Mouse (Mus musculus): ENCODE results near the gene Rpl10a. TPM values are rescaled to one million over a fixed set of nuclear protein-coding genes. Genes with fewer than 3 reads are reported as not detected.

The Rpl10a gene
- polyA plus RNA-seq, 1 experiment from 2014 or later: 604 TPM

GRCm38 (mm10) chr17:28347327-28347726 is 19.1 kb downstream of the Rpl10a start:
- 0 out of 2 replicates have a peak overlapping the region, but pooled peaks have one; percentile 25 for H3K27ac ChIP-seq (ENCODE audit: low read length)

GRCm38 (mm10) chr17:28348211-28348610 is 19.9 kb downstream of the Rpl10a start:
- Histone ChIP-seq H3K9me3 (ENCODE audit: control insufficient read depth, low read length) (no peaks in the 10 kb centered on the region), H3K4me3 (ENCODE audit: low read length) (peak overlapping the region; percentile 89), H3K27me3 (replicated peaks; ENCODE audit: control insufficient read depth, insufficient read depth, low read length) (no peaks in the 10 kb centered on the region; the same call in 1 of the 2 replicates), H3K27ac (ENCODE audit: low read length) (peak overlapping the region; percentile 69), H3K36me3 (ENCODE audit: control insufficient read depth, insufficient read depth, low read length) (no peaks in the 10 kb centered on the region), H3K9ac (ENCODE audit: low read depth, low read length) (peak overlapping the region; percentile 96), H3K4me1 (ENCODE audit: control insufficient read depth, insufficient read depth, low read length) (peaks cover 72% of the 10 kb centered on the region), H3K4me2 (ENCODE audit: low read depth, low read length) (peak overlapping the region; percentile 92)
- 43% methylated on average over 6 of the region's 6 CpGs for WGBS
- no peak for ATAC-seq

More at GRCm38 (mm10) chr17:28347327-28347726, 19.1 kb downstream of the Rpl10a start:
- Histone ChIP-seq H3K27me3 (replicated peaks; ENCODE audit: control insufficient read depth, insufficient read depth, low read length) (no peaks in the 10 kb centered on the region; the same call in 1 of the 2 replicates), H3K4me3 (ENCODE audit: low read length) (no peak overlapping the region), H3K4me1 (ENCODE audit: control insufficient read depth, insufficient read depth, low read length) (peaks cover 76% of the 10 kb centered on the region), H3K4me2 (ENCODE audit: low read depth, low read length) (no peak overlapping the region), H3K9me3 (ENCODE audit: control insufficient read depth, low read length) (no peaks in the 10 kb centered on the region), H3K36me3 (ENCODE audit: control insufficient read depth, insufficient read depth, low read length) (no peaks in the 10 kb centered on the region), H3K9ac (ENCODE audit: low read depth, low read length) (no peak overlapping the region)
- 76% methylated on average over 10 of the region's 10 CpGs for whole genome bisulfite sequencing
- no peak for ATAC-seq

- Histone ChIP-seq H3K4me3 (ENCODE audit: low read length) (peak overlapping the region; percentile 89), H3K36me3 (ENCODE audit: control insufficient read depth, insufficient read depth, low read length) (no peaks in the 10 kb centered on the region), H3K27me3 (replicated peaks; ENCODE audit: control insufficient read depth, insufficient read depth, low read length) (no peaks in the 10 kb centered on the region; the same call in 1 of the 2 replicates), H3K9ac (ENCODE audit: low read depth, low read length) (peak overlapping the region; percentile 96), H3K4me2 (ENCODE audit: low read depth, low read length) (peak overlapping the region; percentile 92), H3K4me1 (ENCODE audit: control insufficient read depth, insufficient read depth, low read length) (peaks cover 60% of the 10 kb centered on the region), H3K27ac (ENCODE audit: low read length) (peak overlapping the region; percentile 99), H3K9me3 (ENCODE audit: control insufficient read depth, low read length) (no peaks in the 10 kb centered on the region)
- no peak for ATAC-seq
- WGBS: 11% methylated on average over 11 of the region's 13 CpGs
Observed at GRCm38 (mm10) chr17:28349264-28349880, 21.1 kb downstream of the Rpl10a start.

GRCm38 (mm10) chr17:28349901-28350465 is 21.7 kb downstream of the Rpl10a start:
- Histone ChIP-seq H3K9ac (ENCODE audit: low read depth, low read length) (peak overlapping the region; percentile 96), H3K27ac (ENCODE audit: low read length) (peak overlapping the region; percentile 99), H3K27me3 (replicated peaks; ENCODE audit: control insufficient read depth, insufficient read depth, low read length) (no peaks in the 10 kb centered on the region; the same call in 1 of the 2 replicates), H3K36me3 (ENCODE audit: control insufficient read depth, insufficient read depth, low read length) (no peaks in the 10 kb centered on the region), H3K4me2 (ENCODE audit: low read depth, low read length) (peak overlapping the region; percentile 92), H3K4me3 (ENCODE audit: low read length) (peak overlapping the region; percentile 89), H3K9me3 (ENCODE audit: control insufficient read depth, low read length) (no peaks in the 10 kb centered on the region), H3K4me1 (ENCODE audit: control insufficient read depth, insufficient read depth, low read length) (peaks cover 54% of the 10 kb centered on the region)
- peak; percentile 69 for ATAC-seq
- WGBS: under 1% methylated on average over 49 of the region's 54 CpGs

GRCm38 (mm10) chr17:28350466-28351352 is 22.4 kb downstream of the Rpl10a start, which contains the start of gene Tead3:
TSS of gene Tead3 (minus strand) at chr17:28350817.
- ATAC-seq: peak; percentile 88
- Histone ChIP-seq H3K9me3 (ENCODE audit: control insufficient read depth, low read length) (no peaks in the 10 kb centered on the region), H3K27ac (ENCODE audit: low read length) (peak within 1 kb of the TSS; percentile 99), H3K4me3 (ENCODE audit: low read length) (peak within 1 kb of the TSS; percentile 89), H3K4me1 (ENCODE audit: control insufficient read depth, insufficient read depth, low read length) (peaks cover 47% of the 10 kb centered on the region), H3K36me3 (ENCODE audit: control insufficient read depth, insufficient read depth, low read length) (no peaks in the 10 kb centered on the region), H3K9ac (ENCODE audit: low read depth, low read length) (peak within 1 kb of the TSS; percentile 96), H3K4me2 (ENCODE audit: low read depth, low read length) (peak within 1 kb of the TSS; percentile 92), H3K27me3 (replicated peaks; ENCODE audit: control insufficient read depth, insufficient read depth, low read length) (no peaks in the 10 kb centered on the region; the same call in 1 of the 2 replicates)
- WGBS: under 1% methylated on average over 60 of the region's 73 CpGs

- H3K4me1 ChIP-seq (ENCODE audit: control insufficient read depth, insufficient read depth, low read length): peaks cover 40% of the 10 kb centered on the region
- peak overlapping the region; percentile 92 for H3K4me2 ChIP-seq (ENCODE audit: low read depth, low read length)
- H3K9ac ChIP-seq (ENCODE audit: low read depth, low read length): peak overlapping the region; percentile 96
- H3K4me3 ChIP-seq (ENCODE audit: low read length): peak overlapping the region; percentile 89
- H3K27me3 ChIP-seq (replicated peaks; ENCODE audit: control insufficient read depth, insufficient read depth, low read length): no peaks in the 10 kb centered on the region; the same call in 1 of the 2 replicates
- H3K27ac ChIP-seq (ENCODE audit: low read length): peak overlapping the region; percentile 99
- peak; percentile 1; the same call in 1 of the 2 replicates for ATAC-seq
- WGBS: 2% methylated on average over 29 of the region's 29 CpGs
- no peaks in the 10 kb centered on the region for H3K9me3 ChIP-seq (ENCODE audit: control insufficient read depth, low read length)
- no peaks in the 10 kb centered on the region for H3K36me3 ChIP-seq (ENCODE audit: control insufficient read depth, insufficient read depth, low read length)
Observed at GRCm38 (mm10) chr17:28351353-28351890, 23.2 kb downstream of the Rpl10a start.

- no peak for ATAC-seq
- Histone ChIP-seq H3K9ac (ENCODE audit: low read depth, low read length) (peak overlapping the region; percentile 96), H3K4me2 (ENCODE audit: low read depth, low read length) (peak overlapping the region; percentile 92), H3K9me3 (ENCODE audit: control insufficient read depth, low read length) (no peaks in the 10 kb centered on the region), H3K27ac (ENCODE audit: low read length) (peak overlapping the region; percentile 99; the same call in 1 of the 2 replicates), H3K36me3 (ENCODE audit: control insufficient read depth, insufficient read depth, low read length) (no peaks in the 10 kb centered on the region), H3K4me1 (ENCODE audit: control insufficient read depth, insufficient read depth, low read length) (peaks cover 36% of the 10 kb centered on the region), H3K4me3 (ENCODE audit: low read length) (peak overlapping the region; percentile 89; the same call in 1 of the 2 replicates), H3K27me3 (replicated peaks; ENCODE audit: control insufficient read depth, insufficient read depth, low read length) (no peaks in the 10 kb centered on the region; the same call in 1 of the 2 replicates)
- 32% methylated on average over 11 of the region's 11 CpGs for WGBS
Observed at GRCm38 (mm10) chr17:28352018-28352417, 23.7 kb downstream of the Rpl10a start.

GRCm38 (mm10) chr17:28355871-28356270 is 27.6 kb downstream of the Rpl10a start:
- Histone ChIP-seq H3K27me3 (replicated peaks; ENCODE audit: control insufficient read depth, insufficient read depth, low read length) (peaks cover 13% of the 10 kb centered on the region; the same call in 1 of the 2 replicates), H3K27ac (ENCODE audit: low read length) (no peak overlapping the region), H3K4me2 (ENCODE audit: low read depth, low read length) (no peak overlapping the region), H3K4me1 (ENCODE audit: control insufficient read depth, insufficient read depth, low read length) (peaks cover 15% of the 10 kb centered on the region), H3K9ac (ENCODE audit: low read depth, low read length) (no peak overlapping the region), H3K36me3 (ENCODE audit: control insufficient read depth, insufficient read depth, low read length) (no peaks in the 10 kb centered on the region), H3K9me3 (ENCODE audit: control insufficient read depth, low read length) (0 out of 2 replicates have a peak, but pooled peaks cover 3% of the 10 kb centered on the region), H3K4me3 (ENCODE audit: low read length) (no peak overlapping the region)
- 85% methylated on average over 12 of the region's 12 CpGs for WGBS
- no peak for ATAC-seq
